Mouse (Mus musculus): ENCODE measurements around the gene Ctrb1. TPM values are rescaled to one million over a fixed set of nuclear protein-coding genes. Genes with fewer than 3 reads are reported as not detected.

Ctrb1 gene
- polyA plus RNA-seq, 1 experiment: 11.8 TPM

GRCm38 (mm10) chr8:111718937-111719336 lies 28.1 kb upstream of the Ctrb1 start:
- no peak for DNase-seq
- no peaks in the 10 kb centered on the region; the same call in 1 of the 2 replicates for H3K4me1 ChIP-seq (replicated peaks; ENCODE audit: control insufficient read depth, insufficient read depth, low read length)

GRCm38 (mm10) chr8:111717866-111718265 lies 27.1 kb upstream of the Ctrb1 start:
- no peak for DNase-seq
- H3K4me3 ChIP-seq (ENCODE audit: control insufficient read depth, insufficient read depth, low read length): no peak overlapping the region
- H3K27ac ChIP-seq (ENCODE audit: control insufficient read depth, insufficient read depth, low read length): no peak overlapping the region
- WGBS: 78% methylated on average over 6 of the region's 6 CpGs
- no peaks in the 10 kb centered on the region for H3K36me3 ChIP-seq (ENCODE audit: control insufficient read depth, insufficient read depth, low read length)
- no peaks in the 10 kb centered on the region; the same call in 1 of the 2 replicates for H3K4me1 ChIP-seq (replicated peaks; ENCODE audit: control insufficient read depth, insufficient read depth, low read length)
- TF ChIP-seq CTCF (IDR thresholded peaks at IDR 0.05; ENCODE audit: borderline replicate concordance, control insufficient read depth, extremely low read depth, insufficient read depth, low read length, poor library complexity) (no peak), POLR2A (IDR thresholded peaks at IDR 0.05; ENCODE audit: control insufficient read depth, extremely low read depth, insufficient read depth, low read length, poor library complexity) (no peak)
- no peaks in the 10 kb centered on the region for H3K27me3 ChIP-seq (ENCODE audit: control insufficient read depth, insufficient read depth, low read length)

More at GRCm38 (mm10) chr8:111718937-111719336, 28.1 kb upstream of the Ctrb1 start:
- Histone ChIP-seq H3K4me3 (ENCODE audit: control insufficient read depth, insufficient read depth, low read length) (no peak overlapping the region), H3K36me3 (ENCODE audit: control insufficient read depth, insufficient read depth, low read length) (no peaks in the 10 kb centered on the region), H3K27ac (ENCODE audit: control insufficient read depth, insufficient read depth, low read length) (no peak overlapping the region), H3K27me3 (ENCODE audit: control insufficient read depth, insufficient read depth, low read length) (no peaks in the 10 kb centered on the region)
- 31% methylated on average over 5 of the region's 5 CpGs for WGBS
- TF ChIP-seq CTCF (IDR thresholded peaks at IDR 0.05; ENCODE audit: borderline replicate concordance, control insufficient read depth, extremely low read depth, insufficient read depth, low read length, poor library complexity) (no peak), POLR2A (IDR thresholded peaks at IDR 0.05; ENCODE audit: control insufficient read depth, extremely low read depth, insufficient read depth, low read length, poor library complexity) (no peak)

GRCm38 (mm10) chr8:111717488-111717792 lies 26.6 kb upstream of the Ctrb1 start:
- TF ChIP-seq CTCF (IDR thresholded peaks at IDR 0.05; ENCODE audit: borderline replicate concordance, control insufficient read depth, extremely low read depth, insufficient read depth, low read length, poor library complexity) (no peak), POLR2A (IDR thresholded peaks at IDR 0.05; ENCODE audit: control insufficient read depth, extremely low read depth, insufficient read depth, low read length, poor library complexity) (no peak)
- 89% methylated on average over 4 of the region's 4 CpGs for WGBS
- no peaks in the 10 kb centered on the region for H3K36me3 ChIP-seq (ENCODE audit: control insufficient read depth, insufficient read depth, low read length)
- H3K4me3 ChIP-seq (ENCODE audit: control insufficient read depth, insufficient read depth, low read length): no peak overlapping the region
- no peak overlapping the region for H3K27ac ChIP-seq (ENCODE audit: control insufficient read depth, insufficient read depth, low read length)
- H3K27me3 ChIP-seq (ENCODE audit: control insufficient read depth, insufficient read depth, low read length): no peaks in the 10 kb centered on the region
- H3K4me1 ChIP-seq (replicated peaks; ENCODE audit: control insufficient read depth, insufficient read depth, low read length): no peaks in the 10 kb centered on the region; the same call in 1 of the 2 replicates
- DNase-seq: no peak

GRCm38 (mm10) chr8:111716603-111717487 lies 26.0 kb upstream of the Ctrb1 start:
- H3K27me3 ChIP-seq (ENCODE audit: control insufficient read depth, insufficient read depth, low read length): no peaks in the 10 kb centered on the region
- no peak overlapping the region for H3K27ac ChIP-seq (ENCODE audit: control insufficient read depth, insufficient read depth, low read length)
- no peak overlapping the region for H3K4me3 ChIP-seq (ENCODE audit: control insufficient read depth, insufficient read depth, low read length)
- no peak for DNase-seq
- TF ChIP-seq POLR2A (IDR thresholded peaks at IDR 0.05; ENCODE audit: control insufficient read depth, extremely low read depth, insufficient read depth, low read length, poor library complexity) (no peak), CTCF (IDR thresholded peaks at IDR 0.05; ENCODE audit: borderline replicate concordance, control insufficient read depth, extremely low read depth, insufficient read depth, low read length, poor library complexity) (no peak)
- H3K4me1 ChIP-seq (replicated peaks; ENCODE audit: control insufficient read depth, insufficient read depth, low read length): no peaks in the 10 kb centered on the region; the same call in 1 of the 2 replicates
- H3K36me3 ChIP-seq (ENCODE audit: control insufficient read depth, insufficient read depth, low read length): no peaks in the 10 kb centered on the region
- 87% methylated on average over 10 of the region's 10 CpGs for WGBS

- no peaks in the 10 kb centered on the region for H3K36me3 ChIP-seq (ENCODE audit: control insufficient read depth, insufficient read depth, low read length)
- H3K27ac ChIP-seq (ENCODE audit: control insufficient read depth, insufficient read depth, low read length): no peak overlapping the region
Measured at GRCm38 (mm10) chr8:111715514-111715913, 24.7 kb upstream of the Ctrb1 start.

GRCm38 (mm10) chr8:111714295-111714694 lies 23.5 kb upstream of the Ctrb1 start:
- no peak overlapping the region for H3K27ac ChIP-seq (ENCODE audit: control insufficient read depth, insufficient read depth, low read length)
- H3K4me1 ChIP-seq (replicated peaks; ENCODE audit: control insufficient read depth, insufficient read depth, low read length): no peaks in the 10 kb centered on the region; the same call in 1 of the 2 replicates
- DNase-seq: no peak
- H3K4me3 ChIP-seq (ENCODE audit: control insufficient read depth, insufficient read depth, low read length): no peak overlapping the region
- 95% methylated on average over 12 of the region's 12 CpGs for WGBS
- no peaks in the 10 kb centered on the region for H3K27me3 ChIP-seq (ENCODE audit: control insufficient read depth, insufficient read depth, low read length)
- TF ChIP-seq POLR2A (IDR thresholded peaks at IDR 0.05; ENCODE audit: control insufficient read depth, extremely low read depth, insufficient read depth, low read length, poor library complexity): no peak
- TF ChIP-seq CTCF (IDR thresholded peaks at IDR 0.05; ENCODE audit: borderline replicate concordance, control insufficient read depth, extremely low read depth, insufficient read depth, low read length, poor library complexity): no peak
- no peaks in the 10 kb centered on the region for H3K36me3 ChIP-seq (ENCODE audit: control insufficient read depth, insufficient read depth, low read length)

More at GRCm38 (mm10) chr8:111715514-111715913, 24.7 kb upstream of the Ctrb1 start:
- 93% methylated on average over 13 of the region's 13 CpGs for WGBS
- Histone ChIP-seq H3K27me3 (ENCODE audit: control insufficient read depth, insufficient read depth, low read length) (no peaks in the 10 kb centered on the region), H3K4me1 (replicated peaks; ENCODE audit: control insufficient read depth, insufficient read depth, low read length) (no peaks in the 10 kb centered on the region; the same call in 1 of the 2 replicates), H3K4me3 (ENCODE audit: control insufficient read depth, insufficient read depth, low read length) (no peak overlapping the region)
- TF ChIP-seq POLR2A (IDR thresholded peaks at IDR 0.05; ENCODE audit: control insufficient read depth, extremely low read depth, insufficient read depth, low read length, poor library complexity) (no peak), CTCF (IDR thresholded peaks at IDR 0.05; ENCODE audit: borderline replicate concordance, control insufficient read depth, extremely low read depth, insufficient read depth, low read length, poor library complexity) (no peak)
- no peak for DNase-seq
